Mouse (Mus musculus) layer of hippocampus, adult 2 months (tissue): ENCODE measurements around the gene Cldn10. TPM values are rescaled to one million over a fixed set of nuclear protein-coding genes. Genes with fewer than 3 reads are reported as not detected.
A peak's percentile ranks its signal among the peaks of the same experiment; 100 is the strongest.

Experiments used
- DNase-seq, 2 experiments: peaks; one replicate each; pipeline ENCODE4 v3.0.0; 2022; ENCODE audit warnings: low spot score in 2 of 2
- H3K27ac ChIP-seq: fragments of 200-600 bp; 2 replicates; pipeline ENCODE4 v1.8.1; 2022
- H3K4me3 ChIP-seq: fragments of 200-600 bp; 2 replicates; pipeline ENCODE4 v1.8.1; 2022; ENCODE audit warnings: mild to moderate bottlenecking
- CTCF ChIP-seq: fragments of 200-600 bp; conservative IDR thresholded peaks from 2 replicates; pipeline ENCODE4 v1.8.1; 2022; ENCODE audit warnings: antibody characterized with exemption, mild to moderate bottlenecking, moderate library complexity
- total RNA-seq, 2 experiments: library from RNA; stranded (reverse); gene quantifications; 2 replicates each; pipeline ENCODE4 v1.2.3; 2021

Cldn10 gene
- total RNA-seq, 2 experiments from 2014 or later = 35.2 to 39.5 TPM

GRCm38 (mm10) chr14:118867366-118867765 lies 79.7 kb downstream of the Cldn10 start:
- Histone ChIP-seq H3K4me3 (no peak overlapping the region), H3K27ac (no peak overlapping the region)
- no peak for DNase-seq
- no peak for TF ChIP-seq CTCF

GRCm38 (mm10) chr14:118868102-118868724 lies 80.5 kb downstream of the Cldn10 start:
- H3K27ac ChIP-seq = no peak overlapping the region
- DNase-seq = no peak
- TF ChIP-seq CTCF = no peak
- no peak overlapping the region; the same call in 1 of the 2 replicates for H3K4me3 ChIP-seq

- no peak overlapping the region for H3K27ac ChIP-seq
- no peak for TF ChIP-seq CTCF
- no peak overlapping the region for H3K4me3 ChIP-seq
- no peak for DNase-seq
Observed at GRCm38 (mm10) chr14:118869712-118870111, 82.0 kb downstream of the Cldn10 start.

- no peak for TF ChIP-seq CTCF
- Histone ChIP-seq H3K4me3 (no peak overlapping the region), H3K27ac (no peak overlapping the region)
- DNase-seq = no peak
Observed at GRCm38 (mm10) chr14:118874126-118874525, 86.4 kb downstream of the Cldn10 start.

- TF ChIP-seq CTCF = no peak
- Histone ChIP-seq H3K4me3 (no peak overlapping the region), H3K27ac (no peak overlapping the region)
- DNase-seq = no peak
Observed at GRCm38 (mm10) chr14:118874786-118875415, 87.2 kb downstream of the Cldn10 start.

GRCm38 (mm10) chr14:118878346-118878910 lies 90.7 kb downstream of the Cldn10 start:
- H3K4me3 ChIP-seq = no peak overlapping the region
- no peak overlapping the region for H3K27ac ChIP-seq
- no peak for DNase-seq
- no peak for TF ChIP-seq CTCF

GRCm38 (mm10) chr14:118880696-118881095 lies 93.0 kb downstream of the Cldn10 start:
- Histone ChIP-seq H3K27ac (no peak overlapping the region), H3K4me3 (no peak overlapping the region)
- no peak for TF ChIP-seq CTCF
- DNase-seq = no peak

- TF ChIP-seq CTCF = no peak
- DNase-seq = peak in 1 of 2 experiments; percentile 15
- H3K27ac ChIP-seq = no peak overlapping the region
- H3K4me3 ChIP-seq = no peak overlapping the region
Observed at GRCm38 (mm10) chr14:118883344-118884249, 95.9 kb downstream of the Cldn10 start.

GRCm38 (mm10) chr14:118884250-118884556 lies 96.5 kb downstream of the Cldn10 start:
- H3K4me3 ChIP-seq = no peak overlapping the region
- no peak for TF ChIP-seq CTCF
- no peak overlapping the region for H3K27ac ChIP-seq
- DNase-seq = no peak

GRCm38 (mm10) chr14:118890101-118890500 lies 102.4 kb downstream of the Cldn10 start:
- no peak overlapping the region for H3K4me3 ChIP-seq
- peak overlapping the region; percentile 73 for H3K27ac ChIP-seq
- peak; percentile 51 to 81 for DNase-seq
- TF ChIP-seq CTCF = no peak

- Histone ChIP-seq H3K4me3 (no peak overlapping the region), H3K27ac (no peak overlapping the region)
- DNase-seq = no peak
- TF ChIP-seq CTCF = no peak
Observed at GRCm38 (mm10) chr14:118895228-118895627, 107.5 kb downstream of the Cldn10 start.

GRCm38 (mm10) chr14:118895655-118896054 lies 107.9 kb downstream of the Cldn10 start:
- Histone ChIP-seq H3K27ac (no peak overlapping the region), H3K4me3 (no peak overlapping the region)
- DNase-seq = no peak
- TF ChIP-seq CTCF = no peak

- Histone ChIP-seq H3K4me3 (no peak overlapping the region), H3K27ac (no peak overlapping the region)
- DNase-seq = no peak
- TF ChIP-seq CTCF = peak; percentile 63
Observed at GRCm38 (mm10) chr14:118899940-118900339, 112.2 kb downstream of the Cldn10 start.
